Mouse (Mus musculus): ENCODE results near the gene Ddit4. TPM values are rescaled to one million over a fixed set of nuclear protein-coding genes. Genes with fewer than 3 reads are reported as not detected.
A peak's percentile ranks its signal among the peaks of the same experiment; 100 is the strongest.

Ddit4 gene
- polyA plus RNA-seq, 1 experiment: 6.1 TPM

GRCm38 (mm10) chr10:59907080-59907609, 44.5 kb downstream of the Ddit4 start:
- peak overlapping the region; percentile 22; the same call in 1 of the 2 replicates for H3K27ac ChIP-seq (replicated peaks; ENCODE audit: low read depth, low read length)
- peaks cover 30% of the 10 kb centered on the region for H3K4me1 ChIP-seq (ENCODE audit: control insufficient read depth, insufficient read depth, insufficient read length, low read length)
- H3K4me3 ChIP-seq (ENCODE audit: insufficient read depth, low read depth, low read length): no peak overlapping the region

GRCm38 (mm10) chr10:59903170-59903569, 48.5 kb downstream of the Ddit4 start:
- Histone ChIP-seq H3K4me3 (ENCODE audit: insufficient read depth, low read depth, low read length) (no peak overlapping the region), H3K4me1 (ENCODE audit: control insufficient read depth, insufficient read depth, insufficient read length, low read length) (peaks cover 26% of the 10 kb centered on the region), H3K27ac (replicated peaks; ENCODE audit: low read depth, low read length) (no peak overlapping the region)

GRCm38 (mm10) chr10:59902606-59902990, 49.0 kb downstream of the Ddit4 start:
- Histone ChIP-seq H3K4me1 (ENCODE audit: control insufficient read depth, insufficient read depth, insufficient read length, low read length) (peaks cover 24% of the 10 kb centered on the region), H3K27ac (replicated peaks; ENCODE audit: low read depth, low read length) (no peak overlapping the region), H3K4me3 (ENCODE audit: insufficient read depth, low read depth, low read length) (no peak overlapping the region)

- H3K4me1 ChIP-seq (ENCODE audit: control insufficient read depth, insufficient read depth, insufficient read length, low read length): peaks cover 26% of the 10 kb centered on the region
- H3K27ac ChIP-seq (replicated peaks; ENCODE audit: low read depth, low read length): no peak overlapping the region
- H3K4me3 ChIP-seq (ENCODE audit: insufficient read depth, low read depth, low read length): no peak overlapping the region
Observed at GRCm38 (mm10) chr10:59901986-59902605, 49.5 kb downstream of the Ddit4 start.

GRCm38 (mm10) chr10:59901463-59901862, 50.2 kb downstream of the Ddit4 start:
- H3K27ac ChIP-seq (replicated peaks; ENCODE audit: low read depth, low read length): no peak overlapping the region

GRCm38 (mm10) chr10:59900939-59901338, 50.7 kb downstream of the Ddit4 start:
- Histone ChIP-seq H3K4me1 (ENCODE audit: control insufficient read depth, insufficient read depth, insufficient read length, low read length) (peaks cover 32% of the 10 kb centered on the region), H3K4me3 (ENCODE audit: insufficient read depth, low read depth, low read length) (no peak overlapping the region), H3K27ac (replicated peaks; ENCODE audit: low read depth, low read length) (no peak overlapping the region)

More at GRCm38 (mm10) chr10:59901463-59901862, 50.2 kb downstream of the Ddit4 start:
- Histone ChIP-seq H3K4me1 (ENCODE audit: control insufficient read depth, insufficient read depth, insufficient read length, low read length) (peaks cover 32% of the 10 kb centered on the region), H3K4me3 (ENCODE audit: insufficient read depth, low read depth, low read length) (no peak overlapping the region)

GRCm38 (mm10) chr10:59900174-59900435, 51.5 kb downstream of the Ddit4 start:
- Histone ChIP-seq H3K4me1 (ENCODE audit: control insufficient read depth, insufficient read depth, insufficient read length, low read length) (peaks cover 32% of the 10 kb centered on the region), H3K4me3 (ENCODE audit: insufficient read depth, low read depth, low read length) (no peak overlapping the region), H3K27ac (replicated peaks; ENCODE audit: low read depth, low read length) (peak overlapping the region; percentile 73)

Other genes with a start within 250 kb of the Ddit4 start
- gene Micu1, start 249.4 kb downstream of the Ddit4 start, polyA plus RNA-seq (2012; ENCODE audit: insufficient read depth, insufficient read length, missing spikeins): 41.8 and 46.8 TPM in 2 replicates
- 21.7 and 21.9 TPM in 2 replicates for gene Dnajb12, start 72.3 kb downstream of the Ddit4 start, polyA plus RNA-seq (2012; ENCODE audit: insufficient read depth, insufficient read length, missing spikeins)
- 19.2 and 20.6 TPM in 2 replicates for gene Ascc1, start 51.0 kb upstream of the Ddit4 start, polyA plus RNA-seq (2012; ENCODE audit: insufficient read depth, insufficient read length, missing spikeins)
- gene Anapc16, start 51.3 kb upstream of the Ddit4 start, polyA plus RNA-seq (2012; ENCODE audit: insufficient read depth, insufficient read length, missing spikeins): 59.1 and 60.8 TPM in 2 replicates
- gene Spock2, start 154.4 kb upstream of the Ddit4 start, polyA plus RNA-seq (2012; ENCODE audit: insufficient read depth, insufficient read length, missing spikeins): 1.7 and 2.2 TPM in 2 replicates